Mouse (Mus musculus) lung, embryonic 16.5 days (tissue): ENCODE data around the gene Gm6583. TPM values are rescaled to one million over a fixed set of nuclear protein-coding genes. Genes with fewer than 3 reads are reported as not detected.

Experiments
- ATAC-seq: fragments of 200-750 bp; cut with Nextera tagmentation; 2 replicates; pipeline ENCODE4 v1.8.0; 2017; ENCODE audit warnings: low read depth, mild to moderate bottlenecking, moderate library complexity
- H3K27ac ChIP-seq: fragments of 300-500 bp; sonication (generic); 2 replicates; pipeline ENCODE4 v1.5.1; 2014; ENCODE audit warnings: mild to moderate bottlenecking, control low read depth, low read length
- H3K27me3 ChIP-seq: fragments of 300-500 bp; sonication (generic); 2 replicates; pipeline ENCODE4 v1.6.1; 2014; ENCODE audit warnings: low read depth, low read length, mixed read lengths; ENCODE audit not compliant: control insufficient read depth, insufficient read depth
- H3K36me3 ChIP-seq: fragments of 300-500 bp; sonication (generic); 2 replicates; pipeline ENCODE4 v1.6.1; 2014; ENCODE audit warnings: low read length; ENCODE audit not compliant: control insufficient read depth, insufficient read depth
- H3K4me1 ChIP-seq: fragments of 300-500 bp; sonication (generic); replicated peaks from 2 replicates; pipeline ENCODE4 v1.6.1; 2014; ENCODE audit warnings: low read length, mixed read lengths; ENCODE audit not compliant: control insufficient read depth, insufficient read depth
- H3K4me2 ChIP-seq: fragments of 300-500 bp; sonication (generic); 2 replicates; pipeline ENCODE4 v1.6.1; 2014; ENCODE audit warnings: low read depth, low read length, control low read depth
- H3K4me3 ChIP-seq: fragments of 300-500 bp; sonication (generic); 2 replicates; pipeline ENCODE4 v1.5.1; 2014; ENCODE audit warnings: mild to moderate bottlenecking, low read length, control low read depth
- H3K9ac ChIP-seq: fragments of 300-500 bp; sonication (generic); 2 replicates; pipeline ENCODE4 v1.6.1; 2014; ENCODE audit warnings: low read length, control low read depth
- H3K9me3 ChIP-seq: fragments of 300-500 bp; sonication (generic); 2 replicates; pipeline ENCODE4 v1.6.1; 2016; ENCODE audit warnings: low read length; ENCODE audit not compliant: control insufficient read depth
- WGBS: fragments of 180-500 bp; shearing (Covaris S2); extraction: QIAGEN DNeasy Blood & Tissue Kit; methylation state at CpG from one replicate; pipeline ENCODE4 v1.1.7; 2014; 5-methylcytosine and 5-hydroxymethylcytosine counted together
- polyA plus RNA-seq: library from polyadenylated mRNA; unstranded; fragments of >200 nt; fragmentation: Nextera tagmentation; extraction: Ambion mirVana; gene quantifications from 2 replicates; pipeline ENCODE4 v1.2.1, GENCODE M21; 2015

The Gm6583 gene
- polyA plus RNA-seq, 1 experiment from 2014 or later, result 0.15 TPM

DNA sequence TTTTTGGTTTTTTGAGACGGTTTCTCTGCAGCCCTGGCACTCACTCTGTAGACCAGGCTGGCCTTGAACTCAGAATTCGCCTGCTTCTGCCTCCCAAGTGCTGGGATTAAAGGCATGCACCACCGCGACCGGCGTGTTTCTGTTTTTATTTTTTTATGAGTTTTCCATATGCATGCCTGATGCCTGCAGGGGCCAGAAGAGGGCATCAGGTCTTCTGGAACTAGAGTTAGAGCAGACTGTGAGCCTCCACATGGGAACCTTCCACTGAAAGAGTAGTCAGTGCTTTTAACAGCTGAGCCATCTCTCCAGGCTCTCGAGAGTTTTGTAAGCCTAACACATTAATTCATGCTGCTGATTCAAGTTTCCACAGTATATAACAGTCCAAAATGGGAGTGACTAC lies 16.6 kb downstream of the Gm6583 start:
- ATAC-seq, result no peak
- WGBS, result 61% methylated on average over 7 of the region's 7 CpGs

DNA sequence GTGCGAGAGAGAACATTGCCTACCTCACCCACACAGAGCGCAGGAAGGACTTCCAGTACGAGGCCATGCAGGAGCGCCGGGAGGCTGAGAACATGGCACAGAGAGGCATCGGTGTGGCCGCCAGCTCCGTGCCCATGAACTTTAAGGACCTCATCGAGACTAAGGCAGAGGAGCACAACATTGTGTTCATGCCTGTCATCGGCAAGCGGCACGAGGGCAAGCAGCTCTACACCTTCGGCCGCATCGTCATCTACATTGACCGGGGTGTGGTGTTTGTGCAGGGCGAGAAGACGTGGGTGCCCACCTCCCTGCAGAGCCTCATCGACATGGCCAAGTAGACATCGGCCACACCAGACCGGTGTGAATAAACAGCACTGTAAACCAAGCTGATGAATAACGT lies 18.8 kb downstream of the Gm6583 start:
- H3K4me1 ChIP-seq, result peaks cover 2% of the 10 kb centered on the region
- no peak overlapping the region for H3K27ac ChIP-seq
- H3K4me3 ChIP-seq, result no peak overlapping the region
- no peak overlapping the region for H3K4me2 ChIP-seq
- H3K9me3 ChIP-seq, result no peaks in the 10 kb centered on the region
- H3K27me3 ChIP-seq, result no peaks in the 10 kb centered on the region
- 89% methylated on average over 22 of the region's 22 CpGs for WGBS
- peaks cover 59% of the 10 kb centered on the region for H3K36me3 ChIP-seq
- no peak overlapping the region for H3K9ac ChIP-seq
- no peak for ATAC-seq

More for the DNA sequence above, 16.6 kb downstream of the Gm6583 start:
- Histone ChIP-seq H3K9ac (no peak overlapping the region), H3K4me3 (no peak overlapping the region), H3K36me3 (peaks cover 43% of the 10 kb centered on the region), H3K4me1 (peaks cover 13% of the 10 kb centered on the region), H3K9me3 (no peaks in the 10 kb centered on the region), H3K27ac (no peak overlapping the region), H3K4me2 (no peak overlapping the region), H3K27me3 (no peaks in the 10 kb centered on the region)

DNA sequence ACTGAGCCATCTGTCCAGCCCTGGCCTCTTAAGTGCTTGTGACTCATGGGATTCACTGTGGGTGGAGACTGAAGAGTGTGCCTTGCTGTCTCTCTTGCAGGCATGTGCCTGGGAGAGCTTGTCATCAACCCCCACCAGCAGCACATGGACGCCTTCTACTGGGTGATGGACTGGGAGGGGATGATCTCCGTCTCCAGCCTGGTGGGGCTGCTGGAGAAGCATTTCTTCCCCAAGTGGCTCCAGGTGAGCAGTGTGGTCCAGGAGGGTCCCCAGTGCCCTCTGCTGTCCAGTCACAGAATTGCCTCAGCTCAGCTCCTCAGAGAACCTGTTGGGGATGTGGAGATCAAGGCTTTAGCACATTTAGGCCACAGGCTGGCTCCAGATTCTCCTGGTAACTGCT lies 20.4 kb downstream of the Gm6583 start:
- H3K9me3 ChIP-seq, result no peaks in the 10 kb centered on the region
- peaks cover 69% of the 10 kb centered on the region for H3K36me3 ChIP-seq
- no peak overlapping the region for H3K4me3 ChIP-seq
- no peak overlapping the region for H3K9ac ChIP-seq
- no peak overlapping the region for H3K4me2 ChIP-seq
- ATAC-seq, result peak; percentile 27; the same call in 1 of the 2 replicates
- 31% methylated on average over 2 of the region's 2 CpGs for WGBS
- no peaks in the 10 kb centered on the region for H3K27me3 ChIP-seq
- no peaks in the 10 kb centered on the region for H3K4me1 ChIP-seq
- H3K27ac ChIP-seq, result no peak overlapping the region

DNA sequence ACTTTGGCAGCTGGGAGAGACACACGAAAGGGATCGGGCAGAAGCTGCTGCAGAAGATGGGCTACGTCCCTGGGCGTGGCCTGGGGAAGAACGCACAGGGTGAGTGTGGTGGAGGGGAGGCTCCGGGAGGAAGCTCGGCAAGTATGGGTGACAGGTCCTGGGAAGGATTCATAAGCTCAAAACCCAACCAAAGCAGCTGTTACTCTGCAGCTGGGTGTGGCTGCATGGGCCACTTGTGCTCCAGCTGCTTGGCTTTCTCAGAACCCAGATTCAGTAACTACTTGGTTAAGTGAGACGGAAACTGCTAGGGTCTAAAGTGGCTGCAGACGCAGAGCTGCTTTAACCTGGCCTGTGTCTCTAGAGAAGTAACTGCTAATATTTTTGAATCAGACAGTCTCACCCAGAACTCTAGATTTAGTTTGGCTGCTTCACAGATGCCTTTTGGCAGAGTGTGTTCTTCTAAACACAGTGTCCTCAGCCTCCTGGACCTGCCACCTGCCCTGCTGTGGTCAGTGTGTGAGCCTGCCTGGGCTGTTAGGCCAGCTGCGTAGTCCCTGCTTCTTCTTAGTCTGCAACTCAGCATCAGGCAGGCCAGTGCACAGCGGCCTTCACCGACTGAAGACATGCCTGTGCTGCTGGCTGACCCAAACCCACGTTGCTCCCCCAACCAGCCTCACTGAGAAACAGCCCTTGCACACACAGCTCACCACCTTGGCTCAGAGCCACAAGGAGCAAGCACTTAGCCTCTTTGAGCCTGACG lies 25.8 kb downstream of the Gm6583 start:
- Histone ChIP-seq H3K4me2 (no peak overlapping the region), H3K27ac (no peak overlapping the region)

DNA sequence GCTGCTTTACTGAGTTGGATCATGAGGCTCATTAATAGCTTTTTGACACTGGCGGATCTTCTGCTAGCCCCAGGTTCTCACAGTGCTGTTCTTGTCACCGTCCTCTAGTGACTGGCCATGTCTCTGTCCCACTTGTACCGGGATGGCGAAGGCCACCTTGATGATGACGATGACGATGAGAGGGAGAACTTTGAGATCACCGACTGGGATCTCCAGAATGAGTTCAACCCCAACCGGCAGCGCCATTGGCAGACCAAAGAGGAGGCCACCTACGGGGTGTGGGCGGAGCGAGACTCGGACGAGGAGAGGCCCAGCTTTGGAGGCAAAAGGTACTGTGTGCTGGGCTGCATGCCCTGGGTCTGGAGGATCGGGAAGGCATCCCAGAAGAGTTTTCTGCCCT lies 28.0 kb downstream of the Gm6583 start:
- no peak overlapping the region for H3K9ac ChIP-seq
- H3K27me3 ChIP-seq, result no peaks in the 10 kb centered on the region
- H3K27ac ChIP-seq, result no peak overlapping the region
- no peaks in the 10 kb centered on the region for H3K9me3 ChIP-seq
- H3K4me2 ChIP-seq, result no peak overlapping the region
- WGBS, result 88% methylated on average over 15 of the region's 15 CpGs
- H3K4me1 ChIP-seq, result peaks cover 16% of the 10 kb centered on the region
- no peak for ATAC-seq
- peaks cover 21% of the 10 kb centered on the region for H3K36me3 ChIP-seq
- no peak overlapping the region for H3K4me3 ChIP-seq

More for the DNA sequence above, 25.8 kb downstream of the Gm6583 start:
- 90% methylated on average over 14 of the region's 14 CpGs for WGBS
- peaks cover 41% of the 10 kb centered on the region for H3K36me3 ChIP-seq
- no peak overlapping the region for H3K4me3 ChIP-seq
- no peak for ATAC-seq
- H3K4me1 ChIP-seq, result peaks cover 14% of the 10 kb centered on the region
- H3K9me3 ChIP-seq, result no peaks in the 10 kb centered on the region
- no peak overlapping the region for H3K9ac ChIP-seq
- H3K27me3 ChIP-seq, result no peaks in the 10 kb centered on the region

DNA sequence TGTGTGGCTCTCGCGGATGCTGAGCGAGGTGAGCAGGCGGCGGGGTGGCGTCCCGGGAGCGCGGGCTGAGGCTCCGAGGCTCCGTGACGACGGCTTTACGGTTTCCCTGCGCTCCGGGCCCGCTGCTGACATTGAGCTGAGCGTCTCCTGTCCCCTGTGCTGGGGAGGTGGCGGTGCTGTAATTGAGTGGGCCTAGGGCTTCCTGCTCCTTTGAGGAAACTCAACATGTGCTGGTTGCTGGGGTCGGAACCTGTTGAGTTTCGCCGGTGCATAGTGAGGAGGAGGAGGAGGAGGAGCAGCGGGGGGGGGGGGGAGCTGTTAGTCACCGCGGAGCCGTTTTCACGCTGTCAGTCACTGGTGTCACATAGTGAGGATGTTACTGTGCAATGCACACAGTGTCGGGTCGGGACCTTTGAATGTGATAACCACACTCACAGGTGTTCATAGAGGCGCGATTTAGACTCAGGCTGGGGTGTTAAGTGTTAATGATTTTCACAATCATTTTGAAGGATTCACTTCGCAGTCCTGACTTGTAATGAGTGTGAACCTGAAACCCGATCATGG lies 29.3 kb downstream of the Gm6583 start:
- Histone ChIP-seq H3K36me3 (peaks cover 14% of the 10 kb centered on the region), H3K27me3 (no peaks in the 10 kb centered on the region), H3K4me1 (peaks cover 16% of the 10 kb centered on the region), H3K27ac (0 out of 2 replicates have a peak overlapping the region, but pooled peaks have one; percentile 15), H3K4me2 (peak overlapping the region; percentile 65), H3K9ac (peak overlapping the region; percentile 86), H3K4me3 (peak overlapping the region; percentile 89), H3K9me3 (no peaks in the 10 kb centered on the region)
- WGBS, result under 1% methylated on average over 27 of the region's 33 CpGs
- ATAC-seq, result peak; percentile 40

DNA sequence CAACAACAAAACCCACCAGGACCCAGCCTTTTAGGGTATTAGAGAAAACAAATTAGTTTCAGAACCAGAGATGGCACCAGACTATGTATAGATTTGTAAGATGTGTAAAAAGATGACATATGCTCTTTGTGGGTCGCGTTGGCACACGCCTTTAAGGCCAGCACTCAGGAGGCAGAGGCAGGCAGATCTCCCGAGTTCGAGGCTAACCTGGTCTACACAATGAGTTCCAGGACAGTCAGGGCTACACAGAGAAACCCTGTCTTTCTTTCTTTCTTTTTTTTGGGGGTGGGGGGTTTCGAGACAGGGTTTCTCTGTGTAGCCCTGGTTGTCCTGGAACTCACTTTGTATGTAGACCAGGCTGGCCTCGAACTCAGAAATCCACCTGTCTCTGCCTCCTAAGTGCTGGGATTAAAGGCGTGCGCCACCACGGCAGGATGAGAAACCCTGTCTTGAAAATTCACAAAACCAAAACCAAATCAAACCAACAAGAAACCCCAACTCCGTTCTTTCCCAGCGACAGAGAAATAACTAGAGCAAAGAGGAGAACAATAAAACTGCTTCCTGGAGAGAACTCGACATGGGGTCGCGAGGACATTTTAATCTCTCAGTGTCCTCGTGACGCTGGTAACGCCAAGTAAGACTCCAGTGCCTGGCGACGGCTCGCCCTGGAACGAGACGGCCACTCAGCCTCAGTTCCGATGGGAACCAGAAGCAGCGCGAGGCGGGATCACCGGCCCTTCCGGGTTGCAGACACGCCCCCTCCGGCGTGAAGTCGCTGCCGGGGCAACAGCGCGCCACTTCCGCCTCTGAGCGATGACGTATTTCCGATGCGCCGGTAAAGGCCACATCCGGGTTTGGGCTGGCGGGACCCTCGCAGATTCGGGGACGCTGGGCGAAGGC lies 30.0 kb downstream of the Gm6583 start, which contains the start of gene Tfip11:
TSS of gene Tfip11 (plus strand) at position 813 of the 900 bp plus-strand sequence.
- Histone ChIP-seq H3K9ac (peak within 1 kb of the TSS; percentile 86), H3K9me3 (no peaks in the 10 kb centered on the region), H3K36me3 (peaks cover 8% of the 10 kb centered on the region; the same call in 1 of the 2 replicates), H3K27ac (peak within 1 kb of the TSS; percentile 73), H3K27me3 (no peaks in the 10 kb centered on the region), H3K4me2 (peak within 1 kb of the TSS; percentile 65), H3K4me3 (peak within 1 kb of the TSS; percentile 89), H3K4me1 (peaks cover 16% of the 10 kb centered on the region)
- whole genome bisulfite sequencing, result 7% methylated on average over 48 of the region's 48 CpGs
- peak; percentile 92 for ATAC-seq

DNA sequence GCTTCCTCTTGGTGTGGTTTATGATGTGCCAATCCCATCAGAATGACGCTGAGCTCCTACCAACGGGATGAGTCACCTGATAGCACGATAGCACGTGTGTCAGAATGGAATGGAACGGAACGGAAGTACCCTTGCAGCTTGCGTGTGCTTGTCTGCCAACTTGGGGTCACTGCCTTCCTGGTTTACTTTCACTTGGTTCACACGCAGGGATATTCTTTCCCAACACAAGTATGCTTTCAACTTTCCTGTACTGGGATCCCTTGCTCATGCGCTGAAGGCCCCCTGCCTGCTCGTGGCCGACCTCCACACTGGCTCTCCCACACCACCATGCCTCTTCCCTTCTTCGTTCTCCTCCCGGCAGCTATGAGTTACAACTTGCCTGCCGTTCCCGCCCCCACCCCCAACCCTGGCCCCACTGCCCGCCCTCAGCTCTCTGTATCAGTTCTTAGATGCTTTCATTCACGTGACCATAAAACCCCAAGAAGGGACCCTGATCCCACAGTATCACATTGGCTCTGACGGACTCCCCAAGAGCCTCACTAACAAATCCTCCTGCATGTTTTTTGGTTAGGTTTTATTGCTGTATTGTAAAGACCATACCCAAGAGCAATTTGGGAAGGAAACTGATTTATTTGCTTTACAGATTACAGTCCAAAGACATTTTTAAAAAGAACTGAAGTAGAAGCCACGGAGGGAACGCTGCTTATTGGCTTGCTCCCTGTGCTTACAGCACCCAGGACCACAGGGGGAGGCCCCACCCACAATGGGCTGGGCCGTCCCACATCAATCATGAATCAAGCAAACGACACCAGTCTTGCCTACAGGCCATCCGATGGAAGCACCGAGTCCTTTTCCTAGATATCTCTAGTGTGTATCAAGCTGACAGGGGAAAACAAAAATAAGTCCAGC lies 30.9 kb downstream of the Gm6583 start:
- peaks cover 16% of the 10 kb centered on the region for H3K4me1 ChIP-seq
- H3K36me3 ChIP-seq, result peaks cover 2% of the 10 kb centered on the region; the same call in 1 of the 2 replicates
- H3K4me3 ChIP-seq, result peak overlapping the region; percentile 89
- no peaks in the 10 kb centered on the region for H3K27me3 ChIP-seq
- peak; percentile 82 for ATAC-seq
- peak overlapping the region; percentile 55 for H3K27ac ChIP-seq
- peak overlapping the region; percentile 59 for H3K4me2 ChIP-seq
- 19% methylated on average over 24 of the region's 24 CpGs for WGBS
- peak overlapping the region; percentile 12; the same call in 1 of the 2 replicates for H3K9ac ChIP-seq
- no peaks in the 10 kb centered on the region for H3K9me3 ChIP-seq
